ENCODE assay signal across 18 mouse cellular contexts in the genomic region with DNA sequence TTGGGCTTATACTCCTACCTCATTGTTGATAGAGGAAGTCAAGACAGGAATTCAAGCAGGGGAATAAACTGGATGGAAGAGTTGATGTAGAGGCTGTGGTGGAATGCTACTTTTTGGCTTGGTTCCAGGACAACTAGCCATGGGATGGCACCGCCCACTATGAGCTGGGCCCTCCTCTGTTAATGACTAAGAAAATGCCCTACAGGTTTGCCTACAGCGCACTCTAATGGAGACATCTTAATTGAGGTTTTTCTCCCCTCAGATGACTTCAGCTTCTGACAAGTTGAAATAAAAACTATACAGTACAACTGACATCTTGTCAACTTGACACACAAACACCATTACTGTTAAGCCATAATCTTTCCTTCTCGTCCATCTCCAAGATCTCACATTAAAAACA.
DNase-seq lines count a peak whose midpoint lies in the region; ATAC-seq and TF ChIP-seq lines count a peak whose summit lies in the region.
"Had no signal": no experiment of that assay in that cellular context is flagged by ENCODE, and none has a peak within 500 bp of the region (broad histone marks: within the 10 kb centered on the region; RNA-seq: fewer than 3 reads in every experiment).

No protein-coding gene starts in this region.

- no peaks in the 10 kb centered on the region for H3K27me3 ChIP-seq in kidney, postnatal 0 days (ENCODE audit: insufficient read depth, low read length)
- H3K27me3 ChIP-seq: embryonic facial prominence, embryonic 13.5 days; heart, embryonic 15.5 days; hindbrain, embryonic 12.5 days; lung, embryonic 15.5 days had no signal

- ATAC-seq in kidney, postnatal 0 days (replicated peaks; ENCODE audit: low FRiP score, low read depth) = peak; percentile 43; the same call in 1 of the 2 replicates
- ATAC-seq: midbrain, embryonic 16.5 days had no signal

- no peak overlapping the region for H3K4me3 ChIP-seq in kidney, postnatal 0 days (replicated peaks; ENCODE audit: low read depth, low read length)
- H3K4me3 ChIP-seq: embryonic facial prominence, embryonic 13.5 days; heart, embryonic 15.5 days; hindbrain, embryonic 12.5 days; lung, embryonic 15.5 days had no signal

- H3K4me1 ChIP-seq in kidney, postnatal 0 days (replicated peaks; ENCODE audit: insufficient read depth, low read length) = no peaks in the 10 kb centered on the region
- H3K4me1 ChIP-seq: embryonic facial prominence, embryonic 13.5 days; heart, embryonic 15.5 days; hindbrain, embryonic 12.5 days; lung, embryonic 15.5 days had no signal

- H3K9ac ChIP-seq in kidney, postnatal 0 days (ENCODE audit: low read depth, low read length) = no peak overlapping the region
- H3K9ac ChIP-seq: embryonic facial prominence, embryonic 13.5 days; heart, embryonic 15.5 days; hindbrain, embryonic 12.5 days; lung, embryonic 15.5 days had no signal

- H3K4me2 ChIP-seq in kidney, postnatal 0 days (ENCODE audit: low read length) = no peak overlapping the region
- H3K4me2 ChIP-seq: embryonic facial prominence, embryonic 13.5 days; heart, embryonic 15.5 days; hindbrain, embryonic 12.5 days; lung, embryonic 15.5 days had no signal

- H3K36me3 ChIP-seq in kidney, postnatal 0 days (ENCODE audit: insufficient read depth, low read length) = no peaks in the 10 kb centered on the region
- H3K36me3 ChIP-seq: embryonic facial prominence, embryonic 13.5 days; heart, embryonic 15.5 days; hindbrain, embryonic 12.5 days; lung, embryonic 15.5 days had no signal

- H3K9me3 ChIP-seq in kidney, postnatal 0 days (replicated peaks; ENCODE audit: low read length) = no peaks in the 10 kb centered on the region
- H3K9me3 ChIP-seq: heart, embryonic 15.5 days; hindbrain, embryonic 12.5 days; lung, embryonic 15.5 days had no signal

- TF ChIP-seq CTCF in kidney, postnatal 0 days (IDR thresholded peaks at IDR 0.05; ENCODE audit: low read depth) = peak; percentile 42

- DNase-seq in adrenal gland, postnatal 14 days = peak; percentile 7
- no peak for DNase-seq in adrenal gland, adult (ENCODE audit: inconsistent age in 2 of 2, low spot score in 1 of 2)
- DNase-seq in kidney, postnatal 0 days (ENCODE audit: low spot score) = peak; percentile 47
- DNase-seq in kidney, adult 11 months = no peak
- peak; percentile 6 for DNase-seq in lung, postnatal 10 days
- no peak for DNase-seq in lung, postnatal 4 days
- DNase-seq in right cerebral cortex, postnatal 4 days = no peak
- DNase-seq in right cerebral cortex, postnatal 25 days = no peak
- DNase-seq: B cell, adult 2 months; cerebellum, adult 9-11 months; heart, adult 11 months; layer of hippocampus, postnatal 36 days; retina, postnatal 1 day had no signal

- no peak overlapping the region for H3K27ac ChIP-seq in kidney, postnatal 0 days
- H3K27ac ChIP-seq: embryonic facial prominence, embryonic 13.5 days; heart, embryonic 15.5 days; hindbrain, embryonic 12.5 days; lung, embryonic 15.5 days had no signal

- WGBS in kidney, postnatal 0 days = 73% methylated on average over 3 of the region's 3 CpGs

Comparison
In these comparisons a context has a peak if more than half of its experiments do, and no peak if none do; other contexts are left out.
1. DNase-seq: peak in adrenal gland, postnatal 14 days (single experiment), kidney, postnatal 0 days (single experiment) and lung, postnatal 10 days (single experiment); none in adrenal gland, adult (0 of 2), kidney, adult 11 months (single experiment), lung, postnatal 4 days (0 of 2), right cerebral cortex, postnatal 4 days (single experiment) and right cerebral cortex, postnatal 25 days (single experiment).